Mouse (Mus musculus) hindbrain, embryonic 12.5 days (tissue): ENCODE measurements around the gene Slc2a1. TPM values are rescaled to one million over a fixed set of nuclear protein-coding genes. Genes with fewer than 3 reads are reported as not detected.

Experiments used
- microRNA counts: library from miRNA; unstranded; fragments of <30 nt; microRNA quantifications from one replicate; lab custom pipeline; 2017
- microRNA-seq: library from miRNA; unstranded; fragments of <30 nt; microRNA quantifications from one replicate; pipeline ENCODE4, GENCODE M21; 2017
- polyA plus RNA-seq: library from polyadenylated mRNA; unstranded; fragments of >200 nt; fragmentation: Nextera tagmentation; extraction: Ambion mirVana; gene quantifications from 2 replicates; pipeline ENCODE4 v1.2.1, GENCODE M21; 2016

Slc2a1 gene
- polyA plus RNA-seq, 1 experiment from 2014 or later: 112 TPM

MicroRNA genes within 50 kb of the gene (microRNA counts, 519-probe panel; counts per million panel counts)
- 470 counts per million, percentile 58 among the panel's probes with 10 or more counts for microRNA mmu-miR-1957 (lab: Ali Mortazavi, UCI)

Small RNA genes within 50 kb of the gene (microRNA-seq; reads per million reads assigned to microRNA genes)
- not detected for gene Mir1957a

Other genes with a start within 250 kb of the Slc2a1 start
- not detected in 2 replicates for gene Olfr1331, start 244.1 kb upstream of the Slc2a1 start, polyA plus RNA-seq
- not detected in 2 replicates for gene Olfr1330, start 220.1 kb upstream of the Slc2a1 start, polyA plus RNA-seq
- not detected in 2 replicates for gene Olfr1329, start 191.2 kb upstream of the Slc2a1 start, polyA plus RNA-seq
- not detected in 2 replicates for gene Olfr1328, start 170.1 kb upstream of the Slc2a1 start, polyA plus RNA-seq
- gene Lao1, start 147.1 kb upstream of the Slc2a1 start, polyA plus RNA-seq: not detected in 2 replicates
- 7.3 and 9.7 TPM in 2 replicates for gene Zfp691, start 65.5 kb downstream of the Slc2a1 start, polyA plus RNA-seq
- gene Ermap, start 81.3 kb downstream of the Slc2a1 start, polyA plus RNA-seq: 7.4 and 7.9 TPM in 2 replicates
- 193 and 195 TPM in 2 replicates for gene Svbp, start 86.6 kb downstream of the Slc2a1 start, polyA plus RNA-seq
- gene Tmem269, start 109.5 kb downstream of the Slc2a1 start, polyA plus RNA-seq: 0.28 TPM in 1 of 2 replicates, not detected in the other
- gene AU022252, start 124.0 kb downstream of the Slc2a1 start, polyA plus RNA-seq: 36.3 and 38.7 TPM in 2 replicates
- gene P3h1, start 124.2 kb downstream of the Slc2a1 start, polyA plus RNA-seq: 23.0 and 24.5 TPM in 2 replicates
- 0.43 and 0.63 TPM in 2 replicates for gene Cldn19, start 146.7 kb downstream of the Slc2a1 start, polyA plus RNA-seq
- 1,173 and 1,272 TPM in 2 replicates for gene Ybx1, start 185.9 kb downstream of the Slc2a1 start, polyA plus RNA-seq
- 78.4 and 87.1 TPM in 2 replicates for gene Ppih, start 211.8 kb downstream of the Slc2a1 start, polyA plus RNA-seq